Mouse (Mus musculus) liver, postnatal 0 days (tissue): Measurements from ENCODE around the gene Olfr1191-ps1. TPM values are rescaled to one million over a fixed set of nuclear protein-coding genes. Genes with fewer than 3 reads are reported as not detected.
"Not testable (repeated sequence)": the region's sequence is repeated elsewhere in the genome, so short reads cannot be mapped to it uniquely, and the experiment has no call there.

Experiments
- ATAC-seq: fragments of 200-750 bp; cut with Nextera tagmentation; 2 replicates; pipeline ENCODE4 v1.8.0; 2017; ENCODE audit warnings: mild to moderate bottlenecking, moderate library complexity
- DNase-seq: peaks from one replicate; pipeline ENCODE4 v3.0.0-alpha.2; 2016
- H3K27ac ChIP-seq: fragments of 300-500 bp; sonication (generic); 2 replicates; pipeline ENCODE4 v1.5.1; 2014; ENCODE audit warnings: antibody characterized with exemption, moderate library complexity, mild to moderate bottlenecking, low read depth
- H3K27me3 ChIP-seq: fragments of 300-500 bp; sonication (generic); 2 replicates; pipeline ENCODE4 v1.6.1; 2014; ENCODE audit warnings: low read length, control low read depth, mixed read lengths; ENCODE audit not compliant: insufficient read depth
- H3K36me3 ChIP-seq: fragments of 300-500 bp; sonication (generic); replicated peaks from 2 replicates; pipeline ENCODE4 v1.6.1; 2014; ENCODE audit warnings: mild to moderate bottlenecking, control low read depth, low read length, moderate library complexity, mixed read lengths; ENCODE audit not compliant: insufficient read depth
- H3K4me1 ChIP-seq: fragments of 300-500 bp; sonication (generic); 2 replicates; pipeline ENCODE4 v1.6.1; 2014; ENCODE audit warnings: antibody characterized with exemption, mild to moderate bottlenecking, control low read depth; ENCODE audit not compliant: insufficient read depth
- H3K4me2 ChIP-seq: fragments of 300-500 bp; sonication (generic); 2 replicates; pipeline ENCODE4 v1.6.1; 2014; ENCODE audit warnings: low read depth, mild to moderate bottlenecking, low read length, moderate library complexity, mixed read lengths
- H3K4me3 ChIP-seq: fragments of 300-500 bp; sonication (generic); 2 replicates; pipeline ENCODE4 v1.5.1; 2014; ENCODE audit warnings: low read depth, low read length
- H3K9ac ChIP-seq: fragments of 300-500 bp; sonication (generic); replicated peaks from 2 replicates; pipeline ENCODE4 v1.6.1; 2014; ENCODE audit warnings: mild to moderate bottlenecking, moderate library complexity
- H3K9me3 ChIP-seq: fragments of 300-500 bp; sonication (generic); 2 replicates; pipeline ENCODE4 v1.6.1; 2016; ENCODE audit warnings: mild to moderate bottlenecking, control low read depth, low read length, mixed read lengths
- CTCF ChIP-seq: sonication (generic); IDR thresholded peaks from 2 replicates; pipeline ENCODE4 v1.5.1; 2016; ENCODE audit warnings: antibody characterized with exemption, low read depth
- EP300 ChIP-seq: IDR thresholded peaks from 2 replicates; pipeline ENCODE4 v1.6.1; 2016; ENCODE audit warnings: antibody characterized with exemption, low read depth, mild to moderate bottlenecking
- WGBS: fragments of 180-500 bp; shearing (Covaris S2); extraction: QIAGEN DNeasy Blood & Tissue Kit; methylation state at CpG from one replicate; pipeline ENCODE4 v1.1.7; 2014; ENCODE audit not compliant: insufficient replicate concordance; 5-methylcytosine and 5-hydroxymethylcytosine counted together
- polyA plus RNA-seq: library from polyadenylated mRNA; unstranded; fragments of >200 nt; fragmentation: Nextera tagmentation; extraction: Ambion mirVana; gene quantifications from 2 replicates; pipeline ENCODE4 v1.2.1, GENCODE M21; 2015

Olfr1191-ps1 gene
- not detected in 2 replicates for polyA plus RNA-seq

GRCm38 (mm10) chr2:88640242-88640641 is at the start of gene Olfr1191-ps1:
Gene Olfr1191-ps1, plus strand, starts transcription at chr2:88640542.
- DNase-seq: not testable (repeated sequence)

GRCm38 (mm10) chr2:88648209-88648608 is 7.9 kb downstream of the Olfr1191-ps1 start, which contains the start of gene Olfr1192-ps1:
Gene Olfr1192-ps1, plus strand, starts transcription at chr2:88648509.
- Histone ChIP-seq H3K27me3 (no peaks in the 10 kb centered on the region), H3K4me2 (no peak within 1 kb of the TSS), H3K4me1 (no peaks in the 10 kb centered on the region), H3K9ac (no peak within 1 kb of the TSS), H3K27ac (no peak within 1 kb of the TSS), H3K9me3 (no peaks in the 10 kb centered on the region), H3K36me3 (no peaks in the 10 kb centered on the region), H3K4me3 (no peak within 1 kb of the TSS)
- TF ChIP-seq EP300 (no peak), CTCF (no peak)
- 39% methylated on average over 1 of the region's 1 CpGs for WGBS
- DNase-seq (no peak), ATAC-seq (no peak)

More at GRCm38 (mm10) chr2:88640242-88640641, at the start of gene Olfr1191-ps1:
- not testable (repeated sequence) for H3K27me3 ChIP-seq, H3K27ac ChIP-seq, H3K9me3 ChIP-seq, H3K9ac ChIP-seq, H3K4me1 ChIP-seq, H3K4me3 ChIP-seq, H3K36me3 ChIP-seq, ATAC-seq, H3K4me2 ChIP-seq
- 78% methylated on average over 1 of the region's 1 CpGs for WGBS

- H3K4me2 ChIP-seq, H3K4me3 ChIP-seq, H3K27me3 ChIP-seq, H3K9ac ChIP-seq, ATAC-seq, H3K27ac ChIP-seq, H3K4me1 ChIP-seq, DNase-seq, H3K36me3 ChIP-seq, H3K9me3 ChIP-seq: not testable (repeated sequence)
Measured at GRCm38 (mm10) chr2:88675328-88675727, 35.0 kb downstream of the Olfr1191-ps1 start, which contains the start of gene Olfr1193. Gene Olfr1193, plus strand, starts transcription at chr2:88675628.

GRCm38 (mm10) chr2:88689087-88689486 is 48.7 kb downstream of the Olfr1191-ps1 start, which contains the start of gene Olfr1195:
Gene Olfr1195, minus strand, starts transcription at chr2:88689187.
- no peak within 1 kb of the TSS for H3K4me3 ChIP-seq
- H3K36me3 ChIP-seq: no peaks in the 10 kb centered on the region
- no peaks in the 10 kb centered on the region for H3K9me3 ChIP-seq
- H3K4me1 ChIP-seq: no peaks in the 10 kb centered on the region
- DNase-seq: no peak
- no peak within 1 kb of the TSS for H3K9ac ChIP-seq
- ATAC-seq: no peak
- TF ChIP-seq CTCF (no peak), EP300 (no peak)
- H3K27me3 ChIP-seq: no peaks in the 10 kb centered on the region
- H3K27ac ChIP-seq: no peak within 1 kb of the TSS
- no peak within 1 kb of the TSS for H3K4me2 ChIP-seq

Other genes starting within 250 kb of the Olfr1191-ps1 start
- gene Olfr1179, start 234.1 kb upstream of the Olfr1191-ps1 start, polyA plus RNA-seq: not detected in 2 replicates
- not detected in 2 replicates for gene Olfr1180, start 221.4 kb upstream of the Olfr1191-ps1 start, polyA plus RNA-seq
- not detected in 2 replicates for gene Olfr1181, start 214.4 kb upstream of the Olfr1191-ps1 start, polyA plus RNA-seq
- not detected in 2 replicates for gene Gm13757, start 191.4 kb upstream of the Olfr1191-ps1 start, polyA plus RNA-seq
- gene Olfr1183, start 185.7 kb upstream of the Olfr1191-ps1 start, polyA plus RNA-seq: not detected in 2 replicates
- not detected in 2 replicates for gene Olfr1184, start 156.9 kb upstream of the Olfr1191-ps1 start, polyA plus RNA-seq
- gene Olfr1185-ps1, start 147.2 kb upstream of the Olfr1191-ps1 start, polyA plus RNA-seq: not detected in 2 replicates
- not detected in 2 replicates for gene Olfr1186, start 122.0 kb upstream of the Olfr1191-ps1 start, polyA plus RNA-seq
- not detected in 2 replicates for gene Olfr1188, start 83.6 kb upstream of the Olfr1191-ps1 start, polyA plus RNA-seq
- not detected in 2 replicates for gene Olfr1189, start 54.1 kb upstream of the Olfr1191-ps1 start, polyA plus RNA-seq
- not detected in 2 replicates for gene Olfr1192-ps1, start 8.0 kb downstream of the Olfr1191-ps1 start, polyA plus RNA-seq
- not detected in 2 replicates for gene Olfr1193, start 35.1 kb downstream of the Olfr1191-ps1 start, polyA plus RNA-seq
- gene Olfr1195, start 48.6 kb downstream of the Olfr1191-ps1 start, polyA plus RNA-seq: not detected in 2 replicates
- gene Olfr1196, start 64.1 kb downstream of the Olfr1191-ps1 start, polyA plus RNA-seq: not detected in 2 replicates
- gene Olfr1197, start 91.8 kb downstream of the Olfr1191-ps1 start, polyA plus RNA-seq: not detected in 2 replicates
- not detected in 2 replicates for gene Olfr1198, start 110.8 kb downstream of the Olfr1191-ps1 start, polyA plus RNA-seq
- gene Olfr1199, start 119.9 kb downstream of the Olfr1191-ps1 start, polyA plus RNA-seq: not detected in 2 replicates
- gene Olfr1200, start 129.9 kb downstream of the Olfr1191-ps1 start, polyA plus RNA-seq: not detected in 2 replicates
- not detected in 2 replicates for gene Olfr1201, start 152.5 kb downstream of the Olfr1191-ps1 start, polyA plus RNA-seq
- gene Olfr1202, start 174.0 kb downstream of the Olfr1191-ps1 start, polyA plus RNA-seq: not detected in 2 replicates
- not detected in 2 replicates for gene Olfr1205, start 189.2 kb downstream of the Olfr1191-ps1 start, polyA plus RNA-seq
- gene Olfr1204, start 208.8 kb downstream of the Olfr1191-ps1 start, polyA plus RNA-seq: not detected in 2 replicates
- gene Olfr1206, start 222.7 kb downstream of the Olfr1191-ps1 start, polyA plus RNA-seq: not detected in 2 replicates